Mouse (Mus musculus) CH12.LX (cell line): Measurements from ENCODE around the gene C1qtnf5. TPM values are rescaled to one million over a fixed set of nuclear protein-coding genes. Genes with fewer than 3 reads are reported as not detected.

Experiments
- polyA plus RNA-seq: library from polyadenylated mRNA; unstranded; fragments of >175 nt; gene quantifications from 2 replicates; pipeline ENCODE4 v1.2.1, GENCODE M21; 2012; ENCODE audit warnings: low read depth; ENCODE audit not compliant: insufficient read length
- total RNA-seq, 2 experiments: library from RNA; depleted of rRNA; stranded (reverse); fragments of 300-350 nt in 1 of 2; fragments of >200 nt in 1 of 2; gene quantifications; 2 replicates each; pipeline ENCODE4 v1.2.3; 2012 to 2014

Gene C1qtnf5
- total and polyA plus RNA-seq, 3 experiments = not detected

Other genes with a start within 250 kb of the C1qtnf5 start
- gene Thy1, start 63.9 kb upstream of the C1qtnf5 start, total RNA-seq (2012; rRNA removed) = not detected in 2 replicates
- not detected in 2 replicates for gene Thy1, start 63.9 kb upstream of the C1qtnf5 start, total RNA-seq (2014; rRNA removed)
- gene Thy1, start 63.9 kb upstream of the C1qtnf5 start, polyA plus RNA-seq = not detected in 2 replicates
- gene Usp2, start 40.2 kb upstream of the C1qtnf5 start, total RNA-seq (2012; rRNA removed) = 1.3 and 2.2 TPM in 2 replicates
- 1.6 and 2.3 TPM in 2 replicates for gene Usp2, start 40.2 kb upstream of the C1qtnf5 start, total RNA-seq (2014; rRNA removed)
- gene Usp2, start 40.2 kb upstream of the C1qtnf5 start, polyA plus RNA-seq = 1.7 and 2.1 TPM in 2 replicates
- 0.04 TPM in 1 of 2 replicates, not detected in the other for gene Mfrp, start 5.5 kb upstream of the C1qtnf5 start, total RNA-seq (2012; rRNA removed)
- gene Mfrp, start 5.5 kb upstream of the C1qtnf5 start, total RNA-seq (2014; rRNA removed) = not detected in 2 replicates
- not detected in 2 replicates for gene Mfrp, start 5.5 kb upstream of the C1qtnf5 start, polyA plus RNA-seq
- gene Gm49380, start 6.3 kb downstream of the C1qtnf5 start, total RNA-seq (2012; rRNA removed) = not detected in 2 replicates
- not detected in 2 replicates for gene Gm49380, start 6.3 kb downstream of the C1qtnf5 start, total RNA-seq (2014; rRNA removed)
- gene Gm49380, start 6.3 kb downstream of the C1qtnf5 start, polyA plus RNA-seq = not detected in 2 replicates
- gene Rnf26, start 6.3 kb downstream of the C1qtnf5 start, total RNA-seq (2012; rRNA removed) = 15.3 and 15.4 TPM in 2 replicates
- gene Rnf26, start 6.3 kb downstream of the C1qtnf5 start, total RNA-seq (2014; rRNA removed) = 9.2 and 11.7 TPM in 2 replicates
- 31.5 and 40.0 TPM in 2 replicates for gene Rnf26, start 6.3 kb downstream of the C1qtnf5 start, polyA plus RNA-seq
- 0.98 and 1.1 TPM in 2 replicates for gene Mcam, start 27.2 kb downstream of the C1qtnf5 start, total RNA-seq (2012; rRNA removed)
- 0.56 and 0.73 TPM in 2 replicates for gene Mcam, start 27.2 kb downstream of the C1qtnf5 start, total RNA-seq (2014; rRNA removed)
- 0.40 and 0.57 TPM in 2 replicates for gene Mcam, start 27.2 kb downstream of the C1qtnf5 start, polyA plus RNA-seq
- 11.9 and 13.4 TPM in 2 replicates for gene Cbl, start 126.8 kb downstream of the C1qtnf5 start, total RNA-seq (2012; rRNA removed)
- gene Cbl, start 126.8 kb downstream of the C1qtnf5 start, total RNA-seq (2014; rRNA removed) = 6.5 and 8.3 TPM in 2 replicates
- gene Cbl, start 126.8 kb downstream of the C1qtnf5 start, polyA plus RNA-seq = 27.1 and 39.0 TPM in 2 replicates
- gene Ccdc153, start 133.4 kb downstream of the C1qtnf5 start, total RNA-seq (2012; rRNA removed) = not detected in 2 replicates
- not detected in 2 replicates for gene Ccdc153, start 133.4 kb downstream of the C1qtnf5 start, total RNA-seq (2014; rRNA removed)
- not detected in 2 replicates for gene Ccdc153, start 133.4 kb downstream of the C1qtnf5 start, polyA plus RNA-seq
- 0.13 TPM in 1 of 2 replicates, not detected in the other for gene Pdzd3, start 144.2 kb downstream of the C1qtnf5 start, total RNA-seq (2012; rRNA removed)
- 0.09 TPM in 1 of 2 replicates, not detected in the other for gene Pdzd3, start 144.2 kb downstream of the C1qtnf5 start, total RNA-seq (2014; rRNA removed)
- 0.21 and 0.26 TPM in 2 replicates for gene Pdzd3, start 144.2 kb downstream of the C1qtnf5 start, polyA plus RNA-seq
- gene Nlrx1, start 161.4 kb downstream of the C1qtnf5 start, total RNA-seq (2012; rRNA removed) = 8.8 and 10.9 TPM in 2 replicates
- gene Nlrx1, start 161.4 kb downstream of the C1qtnf5 start, total RNA-seq (2014; rRNA removed) = 8.0 and 8.8 TPM in 2 replicates
- 12.6 and 15.4 TPM in 2 replicates for gene Nlrx1, start 161.4 kb downstream of the C1qtnf5 start, polyA plus RNA-seq
- gene Abcg4, start 181.4 kb downstream of the C1qtnf5 start, total RNA-seq (2012; rRNA removed) = 0.38 and 0.72 TPM in 2 replicates
- gene Abcg4, start 181.4 kb downstream of the C1qtnf5 start, total RNA-seq (2014; rRNA removed) = 0.23 TPM in 2 replicates
- 0.82 and 1.1 TPM in 2 replicates for gene Abcg4, start 181.4 kb downstream of the C1qtnf5 start, polyA plus RNA-seq
- 16.5 and 16.6 TPM in 2 replicates for gene Hinfp, start 198.4 kb downstream of the C1qtnf5 start, total RNA-seq (2012; rRNA removed)
- 13.6 and 14.0 TPM in 2 replicates for gene Hinfp, start 198.4 kb downstream of the C1qtnf5 start, total RNA-seq (2014; rRNA removed)
- 18.9 and 22.3 TPM in 2 replicates for gene Hinfp, start 198.4 kb downstream of the C1qtnf5 start, polyA plus RNA-seq
- 7.2 TPM in 2 replicates for gene C2cd2l, start 213.0 kb downstream of the C1qtnf5 start, total RNA-seq (2012; rRNA removed)
- 2.5 and 2.9 TPM in 2 replicates for gene C2cd2l, start 213.0 kb downstream of the C1qtnf5 start, total RNA-seq (2014; rRNA removed)
- gene C2cd2l, start 213.0 kb downstream of the C1qtnf5 start, polyA plus RNA-seq = 7.3 and 8.6 TPM in 2 replicates
- 15.8 and 16.2 TPM in 2 replicates for gene Dpagt1, start 218.8 kb downstream of the C1qtnf5 start, total RNA-seq (2012; rRNA removed)
- gene Dpagt1, start 218.8 kb downstream of the C1qtnf5 start, total RNA-seq (2014; rRNA removed) = 6.4 and 8.5 TPM in 2 replicates
- gene Dpagt1, start 218.8 kb downstream of the C1qtnf5 start, polyA plus RNA-seq = 31.5 and 41.7 TPM in 2 replicates
- gene H2afx, start 227.4 kb downstream of the C1qtnf5 start, total RNA-seq (2012; rRNA removed) = 488 and 589 TPM in 2 replicates
- gene H2afx, start 227.4 kb downstream of the C1qtnf5 start, total RNA-seq (2014; rRNA removed) = 32.5 and 36.3 TPM in 2 replicates
- 39.5 and 56.6 TPM in 2 replicates for gene H2afx, start 227.4 kb downstream of the C1qtnf5 start, polyA plus RNA-seq
- gene Hmbs, start 237.0 kb downstream of the C1qtnf5 start, total RNA-seq (2012; rRNA removed) = 74.0 and 80.9 TPM in 2 replicates
- 73.7 and 75.2 TPM in 2 replicates for gene Hmbs, start 237.0 kb downstream of the C1qtnf5 start, total RNA-seq (2014; rRNA removed)
- 65.0 and 65.1 TPM in 2 replicates for gene Hmbs, start 237.0 kb downstream of the C1qtnf5 start, polyA plus RNA-seq